12 mouse cellular contexts compared by ENCODE assay signal in the genomic region with DNA sequence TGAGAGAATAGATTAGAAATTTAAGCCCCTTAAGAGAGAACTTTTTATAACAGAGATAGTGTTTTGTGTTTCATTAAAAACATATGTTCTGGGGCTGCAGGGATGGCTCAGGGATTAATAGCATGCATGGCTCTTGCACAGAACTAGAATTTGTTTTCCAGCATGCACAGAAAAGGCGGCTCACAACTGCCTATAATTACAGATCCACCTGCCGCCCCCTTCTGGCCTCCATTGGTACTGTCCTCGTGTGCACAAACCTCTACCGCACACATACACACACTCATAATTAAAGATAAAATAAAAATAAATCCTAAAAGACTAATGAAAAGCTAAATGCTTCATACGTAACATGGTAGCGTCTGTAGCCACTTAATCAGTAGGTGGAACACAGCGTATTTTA. TPM values are rescaled to one million over a fixed set of nuclear protein-coding genes. Genes with fewer than 3 reads are reported as not detected.
DNase-seq lines count a peak whose midpoint lies in the region; ATAC-seq and TF ChIP-seq lines count a peak whose summit lies in the region.
"Had no signal": no experiment of that assay in that cellular context is flagged by ENCODE, and none has a peak within 500 bp of the region (broad histone marks: within the 10 kb centered on the region; RNA-seq: fewer than 3 reads in every experiment).

No protein-coding gene starts in this region.

- no peak for ATAC-seq in forebrain, postnatal 0 days
- no peak for ATAC-seq in forebrain, embryonic 15.5 days (replicated peaks)
- no peak for ATAC-seq in liver, embryonic 11.5 days (replicated peaks; ENCODE audit: low FRiP score)
- ATAC-seq: midbrain, embryonic 13.5 days had no signal

- TF ChIP-seq CTCF in forebrain, postnatal 0 days (IDR thresholded peaks at IDR 0.05; ENCODE audit: low read depth): peak; percentile 31

- no peaks in the 10 kb centered on the region for H3K9me3 ChIP-seq in forebrain, postnatal 0 days (ENCODE audit: low read length)
- H3K9me3 ChIP-seq in forebrain, embryonic 15.5 days: no peaks in the 10 kb centered on the region
- H3K9me3 ChIP-seq in liver, embryonic 11.5 days (ENCODE audit: control insufficient read depth, low read length): no peaks in the 10 kb centered on the region
- no peaks in the 10 kb centered on the region for H3K9me3 ChIP-seq in embryonic facial prominence, embryonic 10.5 days
- H3K9me3 ChIP-seq: embryonic facial prominence, embryonic 15.5 days; hindbrain, embryonic 12.5 days; midbrain, embryonic 13.5 days had no signal

- H3K9ac ChIP-seq in forebrain, postnatal 0 days: no peak overlapping the region
- H3K9ac ChIP-seq in forebrain, embryonic 15.5 days (replicated peaks): no peak overlapping the region
- no peak overlapping the region for H3K9ac ChIP-seq in liver, embryonic 11.5 days (ENCODE audit: low read depth, low read length)
- H3K9ac ChIP-seq: embryonic facial prominence, embryonic 15.5 days; hindbrain, embryonic 12.5 days; midbrain, embryonic 13.5 days had no signal

- DNase-seq in forebrain, postnatal 0 days: no peak
- DNase-seq in liver: peak; percentile 18
- no peak for DNase-seq in liver, embryonic 11.5 days (ENCODE audit: low spot score)
- peak; percentile 34 to 43 for DNase-seq in B cell, adult 2 months
- peak; percentile 21 for DNase-seq in embryonic facial prominence, embryonic 10.5 days (ENCODE audit: low spot score)
- no peak for DNase-seq in frontal cortex, postnatal 14 days (ENCODE audit: low spot score in 2 of 2)
- DNase-seq in right cerebral cortex, postnatal 14 days: no peak
- DNase-seq: right cerebral cortex, postnatal 25 days had no signal

- H3K4me2 ChIP-seq in forebrain, postnatal 0 days (ENCODE audit: low read depth): no peak overlapping the region
- H3K4me2 ChIP-seq in forebrain, embryonic 15.5 days (replicated peaks): no peak overlapping the region
- H3K4me2 ChIP-seq in liver, embryonic 11.5 days: no peak overlapping the region
- H3K4me2 ChIP-seq: embryonic facial prominence, embryonic 15.5 days; hindbrain, embryonic 12.5 days; midbrain, embryonic 13.5 days had no signal

- no peaks in the 10 kb centered on the region for H3K27me3 ChIP-seq in forebrain, postnatal 0 days (ENCODE audit: insufficient read depth, low read length)
- no peaks in the 10 kb centered on the region for H3K27me3 ChIP-seq in forebrain, embryonic 15.5 days
- no peaks in the 10 kb centered on the region for H3K27me3 ChIP-seq in liver, embryonic 11.5 days (replicated peaks; ENCODE audit: control insufficient read depth, insufficient read depth, low read length)
- H3K27me3 ChIP-seq in embryonic facial prominence, embryonic 10.5 days (replicated peaks; ENCODE audit: low read depth, poor library complexity, severe bottlenecking): no peaks in the 10 kb centered on the region
- H3K27me3 ChIP-seq: embryonic facial prominence, embryonic 15.5 days; hindbrain, embryonic 12.5 days; midbrain, embryonic 13.5 days had no signal

- H3K4me3 ChIP-seq in forebrain, postnatal 0 days (ENCODE audit: low read depth, low read length): no peak overlapping the region
- no peak overlapping the region for H3K4me3 ChIP-seq in forebrain, embryonic 15.5 days
- H3K4me3 ChIP-seq in liver, embryonic 11.5 days (ENCODE audit: low read depth, low read length): no peak overlapping the region
- no peak overlapping the region for H3K4me3 ChIP-seq in embryonic facial prominence, embryonic 10.5 days
- H3K4me3 ChIP-seq: embryonic facial prominence, embryonic 15.5 days; hindbrain, embryonic 12.5 days; midbrain, embryonic 13.5 days had no signal

- no peaks in the 10 kb centered on the region for H3K4me1 ChIP-seq in forebrain, postnatal 0 days (ENCODE audit: insufficient read depth)
- no peaks in the 10 kb centered on the region for H3K4me1 ChIP-seq in forebrain, embryonic 15.5 days
- no peaks in the 10 kb centered on the region for H3K4me1 ChIP-seq in liver, embryonic 11.5 days (replicated peaks; ENCODE audit: control insufficient read depth, insufficient read depth, low read length)
- H3K4me1 ChIP-seq in embryonic facial prominence, embryonic 10.5 days: no peaks in the 10 kb centered on the region
- H3K4me1 ChIP-seq: embryonic facial prominence, embryonic 15.5 days; hindbrain, embryonic 12.5 days; midbrain, embryonic 13.5 days had no signal

- H3K36me3 ChIP-seq in forebrain, postnatal 0 days (ENCODE audit: insufficient read depth): no peaks in the 10 kb centered on the region
- no peaks in the 10 kb centered on the region for H3K36me3 ChIP-seq in forebrain, embryonic 15.5 days
- no peaks in the 10 kb centered on the region; the same call in 1 of the 2 replicates for H3K36me3 ChIP-seq in liver, embryonic 11.5 days (ENCODE audit: control insufficient read depth, insufficient read depth, low read length)
- H3K36me3 ChIP-seq in embryonic facial prominence, embryonic 10.5 days (replicated peaks): no peaks in the 10 kb centered on the region
- H3K36me3 ChIP-seq: embryonic facial prominence, embryonic 15.5 days; hindbrain, embryonic 12.5 days; midbrain, embryonic 13.5 days had no signal

- WGBS in forebrain, postnatal 0 days: 92% methylated on average over 7 of the region's 7 CpGs
- 94% methylated on average over 7 of the region's 7 CpGs for WGBS in forebrain, embryonic 15.5 days
- WGBS in liver, embryonic 11.5 days: 86% methylated on average over 7 of the region's 7 CpGs
- WGBS in embryonic facial prominence, embryonic 10.5 days: 94% methylated on average over 7 of the region's 7 CpGs

- no peak overlapping the region for H3K27ac ChIP-seq in forebrain, postnatal 0 days (ENCODE audit: low read depth, low read length)
- no peak overlapping the region for H3K27ac ChIP-seq in forebrain, embryonic 15.5 days (replicated peaks)
- no peak overlapping the region for H3K27ac ChIP-seq in liver, embryonic 11.5 days (ENCODE audit: low read depth, low read length)
- H3K27ac ChIP-seq in embryonic facial prominence, embryonic 10.5 days (replicated peaks): no peak overlapping the region
- H3K27ac ChIP-seq: embryonic facial prominence, embryonic 15.5 days; hindbrain, embryonic 12.5 days; midbrain, embryonic 13.5 days had no signal

RNA-seq across cellular contexts. Expression of gene Il1rl2, which starts 30.5 kb away (rescaled TPM):
- total RNA-seq in forebrain, postnatal 0 days (2014; rRNA removed): 0.77 and 1.8 TPM in 2 replicates
- 0.50 and 0.76 TPM in 2 replicates for polyA plus RNA-seq in forebrain, postnatal 0 days (2015; fragmentation: Nextera tagmentation; extraction: Ambion mirVana)
- 0.80 and 1.1 TPM in 2 replicates for polyA plus RNA-seq in forebrain, embryonic 15.5 days (2015; fragmentation: Nextera tagmentation; extraction: Ambion mirVana)
- polyA plus RNA-seq in liver, embryonic 11.5 days (2014; fragmentation: Nextera tagmentation; extraction: Ambion mirVana): 1.7 TPM in 2 replicates
- polyA plus RNA-seq in embryonic facial prominence, embryonic 10.5 days (2016; fragmentation: Nextera tagmentation; extraction: Ambion mirVana): 1.8 and 2.1 TPM in 2 replicates

Comparison
In these comparisons a context has a peak if more than half of its experiments do, and no peak if none do; other contexts are left out.
1. DNase-seq: peak in liver (single experiment), B cell, adult 2 months (2 of 2) and embryonic facial prominence, embryonic 10.5 days (single experiment); none in forebrain, postnatal 0 days (single experiment), liver, embryonic 11.5 days (single experiment), frontal cortex, postnatal 14 days (0 of 2) and right cerebral cortex, postnatal 14 days (single experiment).